Mouse (Mus musculus) MN1 (cell line): ENCODE data around the gene Adamtsl5.

ENCODE experiments used
- DNase-seq: peaks from one replicate; pipeline ENCODE4 v3.0.0-alpha.2; 2016; ENCODE audit warnings: low spot score

The Adamtsl5 gene

DNA sequence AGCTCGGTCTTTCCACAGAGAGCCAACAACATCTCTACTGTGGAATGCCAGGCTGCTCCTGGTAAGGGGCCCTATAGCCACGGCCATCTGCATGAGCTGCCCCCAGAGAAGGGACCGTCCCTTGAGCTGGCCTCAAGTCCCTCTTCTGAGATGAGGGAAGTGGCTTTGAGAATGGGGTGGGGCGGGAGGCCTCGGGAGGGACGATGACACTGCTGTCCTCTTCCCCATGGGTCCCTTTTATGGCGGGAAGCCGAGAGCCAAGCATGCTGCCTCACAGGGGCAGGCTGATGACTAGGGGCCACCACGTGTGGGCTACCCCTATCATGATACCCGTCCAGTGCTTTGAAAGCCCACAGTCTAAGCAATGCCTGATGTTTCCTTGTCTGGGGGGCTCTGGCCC is 31.2 kb downstream of the Adamtsl5 start:
- no peak for DNase-seq

DNA sequence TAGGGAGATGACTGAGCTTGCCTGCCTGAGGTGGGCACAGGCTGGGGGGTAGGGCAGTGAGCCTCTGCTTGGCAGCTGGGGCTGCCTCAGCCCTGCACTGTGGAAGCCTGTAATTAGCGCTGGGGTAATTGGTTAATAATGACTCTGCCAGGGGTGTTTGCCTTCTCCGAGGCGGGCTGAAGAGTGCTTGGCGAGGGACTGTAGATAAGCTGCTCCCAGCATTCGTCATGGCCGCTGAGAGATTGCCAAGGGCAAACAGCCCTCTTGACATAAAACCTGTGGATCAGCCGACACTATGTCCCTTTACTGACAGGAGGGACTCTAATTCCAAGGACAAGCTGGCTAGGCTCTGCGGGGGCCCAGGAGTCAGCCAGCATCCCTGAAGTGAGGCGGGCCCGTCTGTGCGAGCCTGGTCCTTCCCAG is 31.8 kb downstream of the Adamtsl5 start:
- peak; percentile 75 for DNase-seq

DNA sequence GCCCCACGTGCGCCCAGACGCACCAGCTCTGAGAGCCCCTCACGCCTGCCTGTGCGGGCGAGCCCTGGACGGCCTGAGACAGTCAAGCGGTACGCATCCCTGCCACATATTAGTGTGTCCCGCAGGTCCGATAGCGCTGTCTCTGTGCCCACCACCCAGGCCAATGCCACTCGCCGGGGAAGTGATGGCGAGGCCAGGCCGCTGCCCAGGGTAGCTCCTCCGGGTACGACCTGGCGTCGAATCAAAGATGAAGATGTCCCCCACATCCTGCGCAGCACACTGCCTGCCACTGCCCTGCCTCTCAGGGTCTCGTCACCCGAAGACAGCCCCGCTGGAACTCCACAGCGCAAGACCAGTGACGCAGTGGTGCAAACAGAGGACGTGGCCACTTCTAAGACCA is 32.9 kb downstream of the Adamtsl5 start:
- no peak for DNase-seq

DNA sequence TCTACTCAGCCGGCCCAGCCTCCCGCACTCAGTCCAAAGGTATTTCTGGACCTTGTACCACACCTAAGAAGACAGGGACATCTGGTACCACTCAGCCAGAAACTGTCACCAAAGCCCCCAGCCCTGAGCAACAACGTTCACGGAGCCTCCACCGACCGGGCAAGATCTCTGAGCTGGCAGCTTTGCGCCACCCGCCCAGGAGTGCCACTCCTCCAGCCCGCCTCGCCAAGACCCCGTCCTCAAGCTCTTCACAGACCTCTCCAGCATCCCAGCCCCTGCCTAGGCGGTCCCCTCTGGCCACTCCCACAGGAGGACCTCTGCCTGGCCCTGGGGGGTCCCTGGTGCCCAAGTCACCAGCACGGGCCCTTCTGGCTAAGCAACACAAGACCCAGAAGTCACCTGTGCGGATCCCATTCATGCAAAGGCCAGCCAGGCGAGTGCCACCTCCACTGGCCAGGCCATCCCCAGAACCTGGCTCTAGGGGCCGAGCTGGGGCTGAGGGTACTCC is 33.7 kb downstream of the Adamtsl5 start:
- DNase-seq, result no peak

DNA sequence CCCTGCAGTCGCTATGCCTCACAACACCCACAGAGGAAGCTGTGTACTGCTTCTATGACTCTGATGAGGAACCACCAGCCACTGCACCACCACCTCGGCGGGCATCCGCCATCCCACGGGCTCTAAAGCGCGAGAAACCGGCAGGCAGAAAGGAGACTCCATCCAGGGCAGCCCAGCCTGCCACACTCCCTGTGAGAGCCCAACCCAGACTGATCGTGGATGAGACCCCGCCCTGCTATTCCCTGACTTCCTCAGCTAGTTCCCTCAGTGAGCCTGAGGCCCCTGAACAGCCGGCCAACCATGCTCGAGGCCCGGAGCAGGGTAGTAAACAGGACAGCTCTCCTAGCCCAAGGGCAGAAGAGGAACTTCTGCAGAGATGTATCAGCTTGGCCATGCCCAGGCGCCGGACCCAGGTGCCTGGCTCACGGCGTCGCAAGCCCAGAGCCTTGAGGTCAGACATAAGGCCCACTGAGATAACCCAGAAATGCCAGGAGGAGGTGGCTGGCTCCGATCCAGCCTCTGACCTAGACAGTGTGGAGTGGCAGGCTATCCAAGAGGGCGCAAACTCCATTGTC is 34.5 kb downstream of the Adamtsl5 start:
- peak; percentile 68 for DNase-seq

DNA sequence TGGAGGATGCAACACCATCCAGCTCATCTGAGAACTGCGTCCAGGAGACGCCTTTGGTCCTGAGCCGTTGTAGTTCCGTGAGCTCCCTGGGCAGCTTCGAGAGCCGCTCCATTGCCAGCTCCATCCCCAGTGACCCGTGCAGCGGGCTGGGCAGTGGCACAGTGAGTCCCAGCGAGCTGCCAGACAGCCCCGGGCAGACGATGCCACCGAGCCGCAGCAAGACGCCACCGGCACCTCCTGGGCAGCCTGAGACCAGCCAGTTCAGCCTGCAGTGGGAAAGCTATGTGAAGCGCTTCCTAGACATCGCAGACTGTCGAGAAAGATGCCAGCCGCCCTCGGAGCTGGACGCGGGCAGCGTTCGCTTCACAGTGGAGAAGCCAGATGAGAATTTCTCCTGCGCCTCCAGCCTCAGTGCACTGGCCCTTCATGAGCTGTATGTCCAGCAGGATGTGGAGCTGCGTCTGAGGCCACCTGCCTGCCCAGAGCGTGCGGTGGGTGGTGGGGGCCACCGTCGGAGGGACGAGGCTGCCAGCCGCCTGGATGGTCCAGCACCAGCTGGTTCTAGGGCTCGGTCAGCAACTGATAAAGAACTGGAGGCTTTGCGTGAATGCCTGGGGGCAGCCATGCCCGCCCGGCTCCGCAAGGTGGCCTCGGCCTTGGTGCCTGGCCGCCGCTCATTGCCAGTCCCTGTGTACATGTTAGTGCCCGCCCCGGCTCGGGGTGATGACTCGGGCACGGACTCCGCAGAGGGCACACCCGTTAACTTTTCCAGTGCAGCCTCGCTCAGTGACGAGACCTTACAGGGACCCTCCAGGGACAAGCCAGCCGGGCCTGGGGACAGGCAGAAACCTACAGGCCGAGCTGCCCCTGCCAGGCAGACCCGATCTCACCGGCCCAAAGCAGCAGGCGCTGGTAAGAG is 35.4 kb downstream of the Adamtsl5 start:
- DNase-seq, result no peak

DNA sequence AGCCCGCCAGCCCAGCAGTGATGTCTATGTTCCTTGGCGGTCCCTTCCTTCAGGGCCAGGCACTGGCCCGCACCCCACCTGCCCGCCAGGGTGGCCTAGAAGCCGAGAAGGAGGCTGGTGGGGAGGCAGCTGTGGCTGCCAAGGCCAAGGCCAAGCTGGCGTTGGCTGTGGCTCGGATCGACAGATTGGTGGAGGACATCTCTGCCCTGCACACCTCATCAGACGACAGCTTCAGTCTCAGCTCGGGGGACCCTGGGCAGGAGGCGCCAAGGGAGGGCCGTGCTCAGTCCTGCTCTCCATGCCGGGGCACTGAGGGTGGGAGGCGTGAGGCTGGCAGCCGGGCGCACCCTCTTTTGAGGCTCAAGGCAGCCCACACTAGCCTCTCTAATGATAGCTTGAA is 36.7 kb downstream of the Adamtsl5 start:
- no peak for DNase-seq

DNA sequence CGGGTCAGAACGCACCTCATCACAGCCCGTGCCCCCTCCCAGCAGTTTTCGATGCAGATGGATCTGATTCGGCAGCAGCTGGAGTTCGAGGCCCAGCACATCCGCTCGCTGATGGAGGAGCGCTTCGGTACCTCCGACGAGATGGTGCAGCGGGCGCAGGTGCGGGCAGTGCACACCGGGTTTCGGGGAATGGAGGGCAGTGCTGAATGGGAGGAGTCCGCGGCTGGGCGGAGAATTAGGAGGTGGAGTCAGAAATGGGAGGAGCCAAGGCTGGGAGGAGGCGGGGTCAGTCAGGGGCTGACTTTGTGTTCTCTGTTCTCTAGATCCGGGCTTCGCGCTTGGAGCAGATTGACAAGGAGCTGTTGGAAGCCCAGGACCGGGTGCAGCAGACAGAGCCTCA is 43.4 kb downstream of the Adamtsl5 start:
- no peak for DNase-seq

DNA sequence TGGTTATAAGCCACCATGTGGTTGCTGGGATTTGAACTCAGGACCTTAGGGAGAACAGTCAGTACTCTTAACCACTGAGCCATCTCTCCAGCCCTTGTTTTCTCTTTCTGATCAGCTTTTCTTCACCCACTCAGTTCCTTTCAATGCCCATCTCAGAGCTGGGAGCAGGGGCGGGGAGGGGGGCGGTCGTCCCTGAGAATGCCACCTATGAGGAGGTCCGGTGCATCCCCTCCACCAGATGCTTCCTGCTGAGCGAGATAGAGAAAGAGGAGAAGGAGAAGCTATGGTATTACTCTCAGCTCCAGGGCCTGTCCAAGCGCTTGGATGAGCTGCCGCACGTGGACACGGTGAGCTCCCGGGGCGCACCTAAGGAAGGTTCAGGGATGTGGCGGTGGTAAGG is 43.8 kb downstream of the Adamtsl5 start:
- DNase-seq, result no peak

DNA sequence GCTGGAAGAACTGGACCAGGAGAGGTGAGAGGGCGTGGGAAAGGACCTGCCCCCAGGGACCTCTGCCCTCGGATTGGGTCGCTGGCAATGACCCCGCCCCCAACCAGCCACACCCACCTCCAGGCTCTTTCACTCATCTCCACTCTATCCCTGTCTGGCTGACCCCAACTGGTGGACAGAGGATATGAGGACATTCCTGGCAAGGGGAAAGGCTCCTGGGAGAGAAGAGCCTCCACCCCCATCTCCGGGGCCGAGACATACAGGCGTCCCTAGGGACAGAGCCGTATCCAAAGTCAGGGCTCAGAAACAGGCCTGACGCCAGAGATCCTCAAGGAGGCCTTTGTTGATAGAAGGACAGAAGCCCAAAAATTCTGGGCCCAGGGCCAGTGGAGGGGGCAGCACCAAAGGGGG is 45.7 kb downstream of the Adamtsl5 start:
- peak; percentile 90 for DNase-seq

DNA sequence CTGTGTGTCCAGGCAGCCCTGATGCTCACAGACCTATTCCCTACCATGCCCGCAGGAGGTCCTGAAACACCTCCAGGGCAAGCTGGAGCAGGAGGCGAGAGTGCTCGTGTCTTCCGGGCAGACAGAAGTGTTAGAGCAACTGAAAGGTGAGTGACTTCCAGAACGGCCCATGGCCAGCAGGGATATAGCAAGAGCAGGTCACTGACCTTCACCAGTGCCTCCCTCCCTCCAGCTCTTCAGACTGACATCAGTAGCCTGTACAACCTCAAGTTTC is 46.2 kb downstream of the Adamtsl5 start:
- no peak for DNase-seq

DNA sequence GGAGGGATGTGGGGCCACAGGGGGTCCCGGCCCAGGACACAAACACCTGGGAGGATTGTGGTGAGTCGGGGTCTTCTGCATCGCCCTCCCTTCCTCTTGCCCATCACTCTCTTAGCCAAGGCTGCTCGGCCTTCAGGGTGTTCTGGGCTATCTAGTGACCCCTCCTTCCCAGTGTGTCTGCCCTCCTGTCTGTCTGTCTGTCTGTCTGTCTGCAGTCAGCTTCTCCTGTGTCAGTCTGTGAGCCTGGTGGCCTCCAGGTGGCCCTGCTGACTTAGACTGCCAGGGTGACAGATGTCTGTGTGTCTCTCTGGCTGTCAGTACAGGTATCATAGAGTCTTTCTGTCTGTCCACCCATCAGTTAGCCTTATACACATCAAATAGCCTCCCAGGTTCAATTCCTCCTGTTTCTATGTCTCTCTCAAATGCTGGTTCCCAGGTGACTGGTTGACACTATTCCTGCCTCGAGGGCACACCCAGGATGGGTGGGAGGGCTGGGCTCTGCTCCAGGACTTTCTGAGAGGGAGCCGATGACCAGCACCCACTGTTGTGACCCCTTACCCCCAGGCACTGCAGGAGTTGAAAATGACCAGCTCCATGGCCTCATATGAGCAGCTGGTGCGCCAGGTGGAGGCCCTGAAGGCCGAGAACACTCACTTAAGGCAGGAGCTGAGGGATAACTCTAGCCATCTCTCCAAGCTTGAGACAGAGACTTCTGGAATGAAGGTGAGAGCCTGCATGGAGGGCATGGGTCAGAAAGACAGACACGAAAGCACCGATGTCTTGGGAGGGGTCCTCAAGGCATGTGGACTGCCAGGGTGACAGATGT is 46.7 kb downstream of the Adamtsl5 start:
- no peak for DNase-seq

DNA sequence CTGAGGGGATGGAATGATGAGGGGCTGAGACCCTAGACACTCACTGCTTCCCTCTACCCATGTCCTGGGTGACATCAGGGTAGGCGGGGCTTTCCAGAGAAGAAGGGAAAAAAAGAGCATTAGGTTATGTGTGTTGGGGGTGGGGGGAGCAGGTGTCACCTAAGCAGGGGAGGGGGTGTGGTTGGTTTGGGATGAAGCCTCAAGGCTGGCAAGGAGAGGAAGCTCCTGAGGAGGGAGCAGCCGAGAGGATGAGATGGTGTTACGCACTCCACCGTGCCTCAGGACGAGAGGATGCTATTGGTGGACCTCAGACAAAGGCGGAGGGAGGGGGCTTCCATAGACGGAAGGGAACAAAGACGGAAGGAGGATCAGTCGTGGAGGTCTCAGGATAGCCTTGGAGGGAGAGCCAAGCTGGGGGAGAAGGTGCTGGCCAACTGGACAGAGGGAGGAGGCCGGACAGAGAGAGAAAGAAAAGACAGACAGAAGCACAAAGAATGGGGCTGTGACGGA is 47.5 kb downstream of the Adamtsl5 start:
- DNase-seq, result no peak

DNA sequence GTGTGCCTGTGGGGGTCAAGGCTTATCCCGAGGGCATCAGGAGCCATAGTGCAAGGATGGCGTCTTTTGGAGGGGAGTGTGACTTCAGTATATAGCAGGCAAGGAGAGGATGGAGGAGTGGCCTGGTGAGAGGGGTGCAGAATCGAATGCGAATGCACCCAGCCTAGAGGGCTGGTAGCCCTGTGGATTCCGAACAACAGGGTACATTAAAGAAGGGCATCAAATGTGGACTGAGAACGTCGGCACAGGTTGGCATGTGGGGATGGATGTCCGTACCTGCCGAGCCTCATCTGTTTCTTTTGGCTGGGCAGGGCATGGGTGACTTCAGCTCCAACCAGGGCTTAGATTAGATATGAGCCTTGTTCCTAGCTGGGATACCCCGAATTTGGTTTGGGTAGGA is 48.4 kb downstream of the Adamtsl5 start:
- DNase-seq, result no peak

DNA sequence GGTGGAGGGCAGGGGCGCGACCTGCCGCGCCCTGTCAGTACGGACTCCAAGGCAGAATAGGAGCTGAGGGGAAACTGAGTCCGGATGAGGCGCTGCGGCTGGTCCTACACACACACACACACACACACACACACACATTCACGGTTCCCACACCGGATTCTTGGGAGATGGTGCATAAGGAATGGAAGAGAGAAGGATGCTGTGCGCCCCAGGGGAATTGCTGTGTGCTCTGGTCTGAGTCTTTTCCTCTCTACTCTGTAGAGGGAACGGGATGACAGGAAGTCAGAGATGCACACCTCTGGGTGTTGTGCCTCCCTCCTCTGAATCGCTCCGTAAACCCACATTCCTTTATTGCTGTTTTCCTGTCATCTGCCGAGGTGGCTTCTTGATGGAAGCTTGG is 48.9 kb downstream of the Adamtsl5 start:
- DNase-seq, result peak; percentile 66

DNA sequence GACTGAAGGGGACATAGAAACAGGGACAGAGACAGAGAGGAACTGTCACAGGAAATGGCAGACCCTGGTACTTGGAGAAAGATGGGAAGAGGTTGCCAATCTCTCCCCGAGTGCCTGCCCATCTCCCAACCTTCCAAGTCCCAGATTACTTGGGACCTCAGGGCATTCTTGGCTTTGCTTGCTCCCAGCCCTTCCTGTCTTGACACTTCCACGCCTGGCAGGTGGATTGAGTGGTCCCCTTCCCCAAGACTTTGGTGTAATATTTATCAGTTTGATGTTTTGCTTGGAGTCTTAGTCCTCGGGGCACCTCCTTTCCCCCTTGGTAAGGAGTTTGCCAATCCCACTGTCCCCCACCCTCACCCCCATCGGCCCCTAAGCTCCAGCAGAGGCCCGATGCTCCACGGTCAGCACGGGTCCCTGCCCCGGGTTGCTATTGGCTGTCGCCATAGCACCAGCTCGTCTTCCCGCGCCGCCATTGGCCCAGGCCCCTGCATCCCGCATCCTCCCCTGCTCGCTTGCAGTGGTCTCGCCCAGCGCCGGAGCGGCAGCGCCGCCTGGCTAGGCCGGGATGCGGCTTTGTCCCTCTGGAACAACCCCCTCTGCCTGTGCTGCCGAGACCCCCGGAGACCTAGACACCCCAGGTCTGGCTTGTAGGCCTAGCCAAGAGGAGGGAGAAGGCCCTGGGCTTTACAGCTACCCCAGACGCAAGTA is 49.5 kb downstream of the Adamtsl5 start:
- DNase-seq, result peak; percentile 92

DNA sequence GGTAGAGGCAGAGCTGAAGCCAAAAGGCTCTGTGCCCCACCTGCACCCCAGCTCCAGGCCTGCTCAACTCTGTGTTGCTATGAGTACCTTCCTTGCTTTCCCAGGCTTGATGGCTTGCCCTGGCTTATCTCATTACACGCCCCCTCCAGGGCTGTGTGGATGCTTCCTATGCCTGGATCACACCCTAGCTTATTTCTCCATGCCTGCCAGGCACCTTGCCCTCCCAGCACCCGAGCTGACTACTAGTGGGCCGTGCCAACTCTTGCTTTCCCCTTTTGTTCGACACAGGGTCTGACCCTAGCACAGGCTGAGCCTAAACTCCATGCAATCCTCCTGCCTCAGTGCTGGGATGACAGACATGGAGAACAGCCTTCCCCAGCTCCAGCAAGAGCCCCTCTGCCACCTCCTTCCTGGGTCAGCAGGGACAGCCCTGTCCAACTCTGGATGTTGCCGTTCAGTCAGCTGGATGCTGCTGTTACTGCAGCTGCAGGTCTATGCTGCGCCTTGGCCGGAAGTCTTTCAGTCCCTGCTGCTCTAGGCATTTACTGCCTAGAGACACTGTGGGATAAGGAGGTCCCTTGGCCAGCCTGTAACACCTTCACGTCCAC is 50.6 kb downstream of the Adamtsl5 start:
- peak; percentile 47 for DNase-seq

DNA sequence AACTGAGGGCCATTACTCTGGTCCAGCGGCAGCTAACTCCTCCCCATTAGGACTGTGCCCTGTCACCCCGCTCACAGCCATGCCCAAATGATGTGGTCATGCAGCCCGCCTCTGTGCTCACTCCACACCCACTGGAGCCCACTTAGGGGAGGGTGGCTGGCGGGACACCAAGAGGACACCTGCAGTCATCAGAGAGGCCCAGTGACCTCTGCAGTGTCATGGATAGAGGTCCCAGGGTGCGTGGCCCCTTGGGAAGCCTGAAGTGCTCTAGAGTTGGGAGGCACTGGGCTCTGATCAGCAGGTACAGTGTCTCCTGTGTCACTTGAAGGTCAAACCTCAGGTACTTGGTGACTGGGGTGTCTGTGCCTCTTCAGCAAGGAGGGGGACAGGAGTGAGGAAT is 51.4 kb downstream of the Adamtsl5 start:
- no peak for DNase-seq

DNA sequence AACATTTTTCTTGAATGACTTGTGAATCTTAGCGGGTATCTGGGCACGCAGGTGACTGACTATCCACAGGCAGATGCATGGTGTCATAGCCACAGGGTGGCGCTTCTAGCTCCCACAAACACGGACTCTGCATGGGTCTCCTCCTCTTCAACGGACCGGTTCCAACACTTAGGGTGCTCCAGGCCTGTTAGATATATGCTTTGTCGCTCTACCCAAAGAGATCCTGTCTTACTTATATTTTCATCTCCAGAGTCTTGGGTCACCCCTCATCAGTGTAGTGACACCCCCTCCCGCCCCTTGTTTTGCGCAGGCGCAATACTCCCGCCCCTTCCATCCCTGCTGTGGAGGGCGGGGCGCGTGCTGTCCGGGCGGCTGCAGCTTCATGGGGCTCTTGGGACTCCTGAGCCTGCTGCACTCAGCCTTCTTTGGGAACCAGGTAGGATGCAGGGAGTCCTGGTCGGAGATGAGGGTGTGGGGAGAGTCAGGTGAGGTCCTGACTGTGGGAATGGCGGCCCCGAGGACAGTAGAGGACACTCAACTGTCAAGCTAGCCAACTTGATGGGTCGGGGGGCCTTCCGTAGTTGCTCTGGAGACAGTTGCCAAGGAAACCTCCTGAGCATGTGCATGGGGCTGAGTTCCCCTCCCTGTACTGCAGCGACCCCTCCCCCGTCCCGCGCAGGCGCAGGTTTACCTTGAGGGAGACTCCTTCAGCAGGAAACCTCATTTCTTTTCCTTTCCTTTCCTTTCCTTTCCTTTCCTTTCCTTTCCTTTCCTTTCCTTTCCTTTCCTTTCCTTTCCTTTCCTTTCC is 52.4 kb downstream of the Adamtsl5 start, which contains the start of gene Apc2:
Gene Apc2, plus strand, starts transcription at position 360 of the 808 bp plus-strand sequence.
- peak; percentile 74 for DNase-seq

DNA sequence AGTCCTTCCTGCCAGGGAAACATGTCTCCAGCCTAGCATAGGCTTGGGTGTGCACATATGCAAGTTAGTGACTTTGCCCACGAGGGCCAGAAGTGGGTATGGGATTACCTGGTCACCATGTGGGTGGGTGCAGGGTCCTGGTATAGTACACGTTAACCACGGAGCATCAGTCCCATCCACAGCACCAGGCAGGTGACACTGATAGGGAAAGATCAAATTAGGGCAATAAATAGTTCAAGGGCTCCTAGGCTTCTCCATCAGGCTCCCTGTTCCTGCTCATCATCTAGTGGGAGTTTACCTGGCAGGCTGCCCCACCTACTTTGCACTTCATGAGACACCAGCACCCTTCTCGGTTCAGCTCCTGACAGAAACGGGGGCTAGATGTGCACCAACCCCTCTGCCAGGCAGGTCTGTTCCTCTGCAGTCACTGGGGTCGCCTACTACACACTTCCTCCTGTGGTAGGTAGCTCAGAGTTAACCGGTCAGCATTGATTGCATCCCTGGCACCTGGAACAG is 53.4 kb downstream of the Adamtsl5 start:
- DNase-seq, result no peak
